Mouse (Mus musculus) brain, embryonic 18.5 days (tissue): Measurements from ENCODE around the gene Tiam2.

Source experiments
- DNase-seq: peaks from one replicate; pipeline ENCODE4 v3.0.0-alpha.2; 2012; ENCODE audit warnings: low read depth, low spot score

Tiam2 gene

GRCm38 (mm10) chr17:3558356-3558870 lies 232.0 kb downstream of the Tiam2 start:
- DNase-seq = no peak

GRCm38 (mm10) chr17:3560534-3560933 lies 234.2 kb downstream of the Tiam2 start:
- DNase-seq = no peak

DNA sequence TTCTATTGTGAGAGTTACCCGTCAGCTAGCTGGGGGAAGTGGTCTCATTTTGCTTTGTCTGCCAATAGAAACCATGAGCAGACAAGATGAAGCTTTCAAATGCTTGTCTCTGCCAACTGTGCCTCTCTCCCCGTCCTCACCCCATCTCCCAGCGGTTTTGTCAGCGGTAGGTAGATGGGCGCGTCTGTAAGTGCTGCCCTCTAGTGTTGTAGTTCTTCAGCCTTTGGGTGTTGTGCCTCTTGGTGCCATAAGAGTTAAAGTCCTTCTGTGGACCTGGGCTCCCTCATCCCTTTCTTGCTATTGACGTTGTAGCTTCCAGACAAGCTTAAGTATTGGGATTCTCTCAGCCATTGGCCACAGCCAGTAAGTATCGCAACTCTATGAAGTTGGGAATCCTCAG lies 236.0 kb downstream of the Tiam2 start:
- DNase-seq = no peak

- peak; percentile 67 for DNase-seq
Measured at GRCm38 (mm10) chr17:3570876-3571275, 244.5 kb downstream of the Tiam2 start.
